Mouse (Mus musculus) R1 (cell line): ENCODE results near the gene Zfp217.
A peak's percentile ranks its signal among the peaks of the same experiment; 100 is the strongest.

Experiments
- DNase-seq: peaks from one replicate; pipeline ENCODE4 v3.0.0-alpha.2; 2018; ENCODE audit warnings: low read depth, low spot score

Gene Zfp217

DNA sequence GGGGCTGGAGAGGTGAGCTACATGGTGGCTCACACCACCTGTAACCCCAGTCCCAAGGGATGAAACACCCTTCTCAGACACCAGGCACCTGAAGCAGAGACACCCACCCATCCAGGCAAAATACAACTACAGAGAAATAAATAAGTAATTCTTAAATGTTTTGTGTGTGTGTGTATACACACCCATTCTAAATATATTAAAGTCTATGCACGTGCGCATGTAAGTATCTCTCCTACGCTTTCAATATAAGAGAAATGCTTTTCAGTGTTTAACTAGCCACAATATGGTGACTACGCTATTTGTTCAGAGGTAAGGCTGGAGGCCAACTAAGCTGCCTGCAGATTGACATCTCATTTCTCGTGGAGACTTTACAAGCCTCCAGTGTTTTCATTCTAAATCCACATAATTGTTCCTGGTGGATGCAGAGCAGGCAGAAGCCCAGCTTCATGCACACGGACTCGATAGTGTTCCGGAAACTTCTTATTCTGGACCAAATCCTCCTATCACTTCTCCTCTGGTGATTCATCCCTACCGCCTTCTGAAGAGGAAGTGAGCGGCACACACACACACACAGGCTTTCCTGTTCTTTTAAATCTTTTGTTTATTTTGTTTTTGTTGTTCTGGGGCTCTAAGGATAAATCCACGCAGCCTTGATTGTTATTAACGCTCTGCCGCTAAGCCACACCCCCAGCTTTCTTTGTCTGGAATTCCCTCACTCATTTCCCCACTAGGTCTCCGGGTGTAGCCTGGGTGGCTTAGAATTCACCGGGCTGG, 12.1 kb upstream of the Zfp217 start:
- peak; percentile 74 for DNase-seq

DNA sequence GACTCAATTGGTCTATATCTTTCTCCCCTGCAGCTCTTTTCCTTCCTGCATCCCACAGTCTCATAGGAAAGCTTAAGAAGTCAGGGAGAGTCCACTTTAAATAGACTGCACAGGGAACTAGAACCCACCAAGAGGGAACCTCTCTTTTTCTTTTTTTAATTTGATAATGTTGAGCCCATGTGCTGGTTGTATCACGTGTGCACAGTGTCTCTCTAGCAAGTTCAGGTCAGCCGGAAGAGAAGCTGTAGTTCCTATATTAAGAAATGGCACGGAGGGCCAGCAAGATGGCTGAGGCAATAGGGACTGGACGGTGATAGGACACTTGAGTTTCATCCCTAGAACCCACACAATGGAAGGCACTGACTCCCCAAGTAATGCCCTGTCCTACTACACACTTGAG, 11.1 kb upstream of the Zfp217 start:
- no peak for DNase-seq

DNA sequence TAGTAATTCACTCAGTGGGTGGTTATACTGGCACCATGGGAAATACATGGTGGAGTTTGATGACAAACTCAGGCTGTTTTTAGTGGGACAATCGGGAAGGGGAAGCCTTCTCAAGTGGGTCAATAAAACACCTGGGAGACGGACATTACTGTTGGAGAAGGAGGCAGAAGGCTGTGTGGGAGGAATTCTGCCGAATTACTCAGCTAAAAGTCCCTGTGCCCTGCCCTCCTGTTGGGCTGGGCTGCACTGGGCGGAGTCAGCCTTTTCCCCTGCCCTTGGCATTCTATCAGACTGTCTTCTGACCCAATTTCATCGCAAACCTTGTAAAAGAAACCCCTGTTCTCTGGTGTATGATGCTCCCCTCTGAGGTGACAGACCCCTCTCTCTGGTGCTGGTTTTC, 10.3 kb upstream of the Zfp217 start:
- no peak for DNase-seq

DNA sequence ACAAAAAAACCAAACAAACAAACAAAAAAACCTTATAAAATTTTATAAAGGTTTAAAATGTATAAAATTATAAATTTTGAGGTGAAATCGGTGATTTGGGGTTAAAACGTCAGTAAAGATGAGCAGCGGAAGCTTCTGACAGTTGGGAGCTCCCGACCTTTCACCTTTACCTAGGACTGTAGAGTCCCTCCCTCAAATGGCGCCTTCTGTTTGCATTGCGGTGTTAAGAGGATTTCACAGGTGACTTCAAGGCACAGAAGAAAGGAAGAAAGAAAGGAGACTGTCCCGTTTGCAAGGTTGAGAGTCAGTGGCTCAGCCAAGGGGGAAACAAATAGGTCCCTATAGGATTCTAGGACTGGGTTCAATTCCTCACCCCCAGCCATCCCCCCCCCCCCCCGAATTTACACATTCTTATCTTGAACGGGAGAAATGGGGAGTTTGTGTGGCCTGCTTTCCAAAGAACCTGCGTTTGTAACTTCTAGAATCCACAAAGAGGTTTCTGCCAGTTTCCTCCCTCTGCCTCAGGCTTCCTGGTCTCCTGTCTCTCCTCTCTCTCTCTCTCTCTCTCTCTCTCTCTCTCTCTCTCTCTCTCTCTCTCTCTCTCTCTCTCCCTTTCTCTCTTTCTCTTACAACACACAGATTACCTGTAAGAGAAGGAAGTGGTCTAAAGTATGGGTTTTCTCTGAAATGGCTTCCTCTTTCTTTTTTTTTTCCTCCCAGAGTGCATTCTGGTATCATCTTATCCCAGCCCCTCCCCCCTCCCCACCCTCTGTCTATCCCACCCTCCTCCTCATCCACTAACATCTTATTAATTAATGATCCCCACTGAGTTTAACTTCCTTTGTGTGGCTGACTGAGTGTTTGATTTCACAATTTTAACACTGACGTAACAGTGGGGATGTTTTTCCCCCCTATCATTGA, 9.6 kb upstream of the Zfp217 start:
- DNase-seq: no peak

DNA sequence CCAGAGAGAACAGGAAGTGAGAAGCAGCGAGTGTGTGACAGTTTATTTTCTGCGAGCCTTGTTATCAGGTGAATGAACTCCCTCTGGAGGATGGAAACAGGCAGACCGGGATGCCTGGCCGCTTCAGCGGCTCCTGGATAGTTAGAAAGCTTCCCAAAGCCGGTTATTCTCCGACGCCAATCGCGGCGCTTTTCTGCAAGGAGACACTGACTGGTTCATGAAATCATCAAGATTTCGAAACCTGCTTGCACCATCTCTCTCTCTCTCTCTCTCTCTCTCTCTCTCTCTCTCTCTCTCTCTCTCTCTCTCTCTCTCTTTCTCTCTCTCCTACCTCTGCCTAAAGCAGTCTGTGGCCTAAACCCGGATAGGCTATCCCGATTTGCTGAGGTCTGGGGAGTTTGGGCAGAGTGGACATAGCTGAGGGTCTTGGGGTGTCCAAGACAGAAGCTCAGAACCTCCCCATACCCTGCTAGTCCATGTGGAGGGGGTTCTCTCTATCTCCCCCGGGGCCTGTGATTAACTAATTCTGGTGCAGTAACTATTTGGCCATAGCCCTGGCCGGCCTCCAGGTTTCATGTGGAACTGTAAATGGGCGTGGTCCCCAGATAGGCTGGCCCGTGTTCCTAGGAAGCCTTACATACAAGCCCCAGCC, 7.3 kb upstream of the Zfp217 start:
- DNase-seq: peak; percentile 59

DNA sequence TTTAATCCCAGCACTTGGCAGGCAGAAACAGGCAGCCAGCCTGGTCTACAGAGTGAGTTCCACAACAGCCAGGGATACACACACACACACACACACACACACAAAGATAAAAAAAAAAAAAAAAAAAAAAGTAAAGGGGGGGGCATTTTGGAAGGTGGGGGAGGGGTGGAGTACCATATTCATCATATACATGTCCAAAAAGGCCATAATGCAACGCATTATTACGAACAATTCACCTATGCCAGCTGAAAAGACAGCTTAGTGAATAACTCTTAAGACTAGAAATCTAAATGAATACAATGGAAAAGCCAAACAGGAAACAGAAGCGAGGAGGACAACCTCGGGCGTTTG, 6.8 kb upstream of the Zfp217 start:
- no peak for DNase-seq

DNA sequence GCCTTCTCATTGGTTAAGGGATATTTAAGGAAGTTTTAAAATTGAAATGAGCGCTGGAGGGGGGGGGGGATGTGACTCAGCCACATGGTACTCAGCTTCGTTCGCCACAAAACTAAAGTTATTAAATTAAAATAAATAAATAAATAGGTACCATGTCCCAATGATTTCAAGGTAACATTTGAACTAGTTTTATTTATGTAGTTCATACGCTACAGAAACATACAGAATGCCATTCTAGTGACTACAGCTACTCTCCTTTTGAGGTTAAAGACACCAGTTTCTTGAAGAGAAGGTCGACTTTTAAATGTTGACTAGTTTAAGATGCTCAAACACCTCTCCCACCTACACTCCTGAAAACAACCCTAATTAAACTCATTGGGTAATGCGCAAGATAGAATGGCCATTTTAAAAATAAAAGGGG, 6.4 kb upstream of the Zfp217 start:
- no peak for DNase-seq

DNA sequence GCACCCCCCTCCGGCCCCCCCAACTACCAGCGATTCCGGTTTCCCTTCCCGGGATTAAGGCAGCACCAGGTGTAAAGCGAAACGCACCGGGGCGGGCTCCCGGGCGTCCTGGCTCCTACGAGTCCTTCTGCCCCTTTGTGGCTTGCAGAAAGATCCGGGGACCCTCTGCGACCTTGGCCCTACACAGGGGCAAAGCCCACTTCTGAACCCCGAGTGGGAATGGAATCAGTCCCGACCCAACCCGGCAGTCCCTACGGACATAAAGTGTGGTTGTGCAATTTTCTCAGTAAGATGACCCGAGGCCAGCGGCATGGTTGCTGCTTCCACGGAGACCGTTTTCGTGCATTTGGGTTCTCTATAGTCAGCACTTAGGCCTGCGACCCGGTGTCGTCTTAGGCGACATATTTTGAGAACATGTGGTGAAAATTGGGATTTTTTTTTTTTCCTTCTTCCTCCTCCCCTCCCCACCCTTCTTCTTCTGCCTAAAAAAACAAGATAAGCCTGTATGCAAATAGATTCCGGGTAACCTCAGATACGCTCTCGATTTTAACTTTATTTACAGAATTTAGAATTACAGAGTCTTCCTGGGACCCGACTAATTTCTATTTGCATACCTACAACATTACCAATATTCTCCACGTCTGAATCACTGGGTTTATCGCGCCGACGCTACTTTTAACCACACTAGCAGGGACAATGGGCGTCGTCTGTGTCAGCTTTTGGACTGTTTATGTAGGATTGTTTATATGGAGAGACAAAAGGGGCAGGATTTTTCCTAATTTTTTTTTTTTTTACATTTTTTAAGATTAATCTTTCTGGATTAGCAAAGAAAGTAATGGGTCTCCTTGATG, 5.7 kb upstream of the Zfp217 start:
- peak; percentile 26 for DNase-seq

DNA sequence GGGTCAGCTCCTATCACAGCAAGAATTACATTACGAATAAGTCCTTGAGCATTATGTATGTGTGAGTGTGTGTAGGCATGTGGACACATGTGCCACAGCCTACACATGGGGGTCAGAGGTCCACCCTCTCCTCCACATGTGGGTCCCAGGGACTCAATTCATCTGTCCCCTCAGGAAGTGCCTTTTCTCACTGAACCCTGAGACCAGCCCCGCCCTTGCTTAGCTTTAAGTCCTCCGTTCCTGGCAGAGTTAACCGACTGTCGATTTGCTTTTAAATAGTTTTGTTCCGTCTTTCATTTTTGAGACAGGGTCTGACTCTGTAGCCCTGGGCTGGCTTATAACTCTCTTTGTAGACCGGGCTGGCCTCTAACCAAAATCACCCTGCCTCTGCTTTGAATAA, 5.0 kb upstream of the Zfp217 start:
- no peak for DNase-seq

DNA sequence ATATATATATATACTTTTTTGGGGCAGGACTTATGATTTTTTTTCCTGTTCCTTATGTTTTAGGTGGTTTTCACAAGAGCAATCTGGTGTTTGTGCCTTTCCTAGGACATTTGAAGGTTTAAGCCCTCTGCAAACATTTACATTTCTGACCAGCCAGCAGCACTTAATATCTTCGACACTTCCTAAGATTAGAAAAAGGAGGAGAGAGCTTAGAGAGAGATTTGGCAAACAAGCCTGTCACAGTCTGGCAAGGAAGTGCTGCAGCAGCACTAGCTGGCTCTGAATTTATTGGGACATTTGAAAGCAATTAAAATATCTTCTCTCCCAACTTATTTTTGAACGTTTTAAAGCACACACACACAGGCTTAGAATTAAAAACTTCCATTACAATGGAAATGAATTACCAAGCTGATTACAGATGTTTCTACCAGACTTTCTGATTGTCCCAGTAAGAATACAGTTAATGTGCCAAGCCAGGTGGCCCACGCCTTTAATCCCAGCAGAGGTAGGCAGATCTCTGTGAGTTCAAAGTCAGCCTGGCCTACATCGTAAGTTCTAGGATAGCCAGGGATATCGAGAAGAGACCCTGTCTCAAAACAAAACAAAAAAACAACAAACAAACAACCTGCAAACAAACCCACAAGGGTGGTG, 4.3 kb upstream of the Zfp217 start:
- DNase-seq: no peak

DNA sequence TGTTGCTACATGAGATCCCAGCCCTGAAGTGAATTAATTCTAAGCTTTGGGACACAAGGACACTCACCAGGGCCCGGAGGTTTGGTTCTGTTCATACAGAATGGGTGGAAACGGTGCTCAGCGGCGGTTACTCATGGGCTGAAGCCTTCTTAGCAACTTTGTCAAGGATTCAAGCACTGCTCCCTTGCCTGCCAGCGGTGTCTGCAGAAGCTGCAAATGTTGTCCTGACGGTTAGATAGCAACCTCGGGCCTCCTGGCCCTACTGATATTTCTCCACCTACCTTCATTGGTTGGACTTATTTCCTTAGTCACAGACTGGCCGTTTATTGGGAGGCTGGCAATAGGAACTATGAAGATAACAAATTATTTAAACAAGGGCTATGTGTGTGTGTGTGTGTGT, 3.6 kb upstream of the Zfp217 start:
- DNase-seq: no peak

DNA sequence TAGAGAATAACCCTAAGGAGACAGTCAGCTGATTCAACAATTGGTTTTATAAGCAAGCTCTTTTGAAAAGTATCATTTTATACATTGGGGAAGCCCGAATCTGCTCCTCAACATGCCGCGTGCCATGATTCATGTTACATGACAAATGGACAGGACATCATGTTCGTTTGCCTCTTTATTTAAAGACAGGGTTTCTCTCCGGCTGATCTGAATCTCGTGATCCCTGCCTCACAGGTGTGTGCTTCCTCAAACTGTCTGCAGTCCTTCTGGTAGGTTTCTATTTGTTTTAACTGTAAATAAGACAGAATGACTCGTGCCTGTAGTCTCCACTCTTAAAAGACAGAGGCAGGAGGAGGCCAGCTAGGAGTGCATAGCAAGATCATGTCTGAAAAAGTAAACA, 925 bp upstream of the Zfp217 start:
- DNase-seq: no peak

DNA sequence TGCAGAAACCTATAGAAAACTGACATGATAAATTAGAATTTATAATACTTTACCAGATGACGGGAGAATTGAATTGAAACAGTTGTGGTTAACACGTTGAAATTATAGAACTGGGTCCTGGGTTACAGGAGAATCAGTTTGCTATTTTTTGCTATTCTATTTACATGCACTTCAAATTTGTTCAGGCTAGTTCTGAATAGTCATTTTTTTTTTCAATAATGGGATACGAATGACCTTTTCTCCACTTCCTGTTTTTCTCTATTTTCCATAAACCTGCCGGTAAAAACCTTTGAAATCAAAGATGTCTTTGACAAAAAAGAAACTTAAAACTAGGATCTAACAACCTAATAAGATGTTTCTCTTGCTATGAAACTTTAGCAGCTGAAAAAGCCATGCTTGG, 733 bp downstream of the Zfp217 start:
- DNase-seq: no peak

DNA sequence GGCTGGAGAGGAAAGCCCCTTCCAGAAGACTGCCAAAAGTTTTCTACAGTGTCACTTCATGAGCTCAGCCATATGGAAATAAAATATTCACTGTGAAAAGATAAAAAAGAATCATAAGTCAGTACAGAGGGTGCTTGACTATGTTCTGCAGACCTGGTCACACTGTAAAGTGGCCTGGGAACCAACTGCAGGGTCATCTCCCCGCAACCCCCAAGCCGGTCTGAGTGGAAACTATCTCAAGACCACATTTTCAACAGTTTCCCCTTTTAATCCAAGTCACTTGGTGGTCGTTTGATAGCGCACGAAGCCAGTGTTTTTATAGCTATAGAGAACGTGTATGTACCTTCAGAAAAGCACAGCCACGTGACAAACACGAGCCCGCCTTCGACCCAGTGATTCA, 3.6 kb downstream of the Zfp217 start:
- DNase-seq: no peak

DNA sequence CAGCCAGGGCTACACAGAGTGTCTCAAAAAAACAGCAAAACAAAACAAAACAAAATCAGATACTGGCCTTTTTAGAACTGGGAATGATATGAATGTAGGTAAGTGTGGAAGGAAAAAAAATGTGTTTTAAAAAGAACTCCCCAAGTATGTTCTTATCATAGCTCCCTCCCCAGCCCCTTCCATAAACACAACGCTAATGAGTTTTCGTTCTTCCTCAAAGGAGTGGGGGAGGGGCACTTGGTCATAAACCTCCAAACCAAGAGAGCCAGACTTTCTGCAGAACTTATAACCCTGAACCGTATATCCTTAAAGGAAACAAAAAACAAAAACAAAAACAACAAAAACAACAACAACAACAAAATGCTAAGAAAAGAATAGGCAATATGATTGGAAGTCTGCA, 4.0 kb downstream of the Zfp217 start:
- DNase-seq: no peak

DNA sequence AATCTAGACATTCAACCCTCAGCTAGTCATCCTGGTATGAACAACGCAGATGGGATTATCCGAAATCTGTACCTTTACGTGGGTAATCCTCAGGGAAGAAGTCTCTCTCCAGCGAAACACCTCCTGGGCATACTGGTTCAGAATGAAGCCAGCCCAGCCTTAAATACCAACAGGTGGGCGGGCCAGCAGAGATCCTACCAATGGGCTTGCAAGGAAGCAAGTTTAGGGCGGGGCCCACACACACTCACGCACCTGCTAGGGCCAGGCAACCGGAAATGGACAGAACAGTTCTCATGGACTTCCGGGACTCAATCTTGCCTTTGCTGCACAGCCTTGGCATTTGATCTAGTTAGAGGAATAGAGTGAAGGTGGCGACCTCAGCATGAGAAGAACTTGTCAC, 5.4 kb downstream of the Zfp217 start:
- peak; percentile 88 for DNase-seq

DNA sequence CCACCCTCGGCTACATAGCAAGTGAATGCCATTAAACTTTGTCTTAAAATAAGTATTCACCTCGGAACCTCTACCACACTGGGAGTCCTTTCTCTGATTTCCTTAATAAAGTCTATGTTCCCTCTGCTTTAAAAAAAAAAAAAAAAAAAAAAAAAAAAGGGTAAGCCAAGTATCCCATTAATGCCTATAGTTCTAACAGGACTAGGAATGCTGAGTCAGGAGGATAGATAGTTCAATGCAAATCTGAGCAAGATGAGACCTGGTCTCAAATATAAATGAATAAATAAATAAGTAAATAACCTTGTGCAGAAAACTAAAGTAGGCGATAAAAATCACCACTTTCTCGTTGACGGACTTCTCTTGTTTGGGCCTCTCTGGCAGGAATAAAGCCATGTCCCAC, 6.4 kb downstream of the Zfp217 start:
- no peak for DNase-seq

DNA sequence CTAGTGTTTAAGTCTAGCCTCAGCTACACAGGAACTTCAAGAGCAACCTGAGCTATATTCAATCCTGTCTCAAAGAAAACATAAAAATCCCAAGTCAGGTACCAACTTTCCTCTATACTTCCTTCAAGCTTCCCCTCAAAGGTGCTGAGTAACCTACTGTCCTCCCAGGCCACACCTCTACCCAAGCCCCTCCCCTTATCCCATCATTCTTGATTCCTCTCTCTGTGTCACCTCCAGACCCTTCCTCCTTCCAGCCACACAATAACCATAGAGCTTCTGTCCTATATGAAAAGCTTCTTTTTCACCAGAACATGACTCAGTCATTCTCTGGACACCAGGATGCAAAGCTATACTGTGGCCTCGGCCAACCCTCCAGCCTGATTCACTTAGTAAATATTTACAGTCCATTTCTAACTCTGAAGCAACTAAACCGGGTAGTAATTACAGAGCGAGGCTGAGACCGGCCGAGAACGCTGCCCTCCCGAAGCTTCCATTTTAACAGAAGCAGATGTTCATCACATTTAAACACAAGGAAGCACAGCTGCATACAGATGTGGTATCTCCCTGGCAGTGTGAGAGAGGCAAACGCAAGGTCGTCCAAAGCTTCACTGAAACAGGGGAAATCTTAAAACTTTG, 8.4 kb downstream of the Zfp217 start:
- peak; percentile 89 for DNase-seq

DNA sequence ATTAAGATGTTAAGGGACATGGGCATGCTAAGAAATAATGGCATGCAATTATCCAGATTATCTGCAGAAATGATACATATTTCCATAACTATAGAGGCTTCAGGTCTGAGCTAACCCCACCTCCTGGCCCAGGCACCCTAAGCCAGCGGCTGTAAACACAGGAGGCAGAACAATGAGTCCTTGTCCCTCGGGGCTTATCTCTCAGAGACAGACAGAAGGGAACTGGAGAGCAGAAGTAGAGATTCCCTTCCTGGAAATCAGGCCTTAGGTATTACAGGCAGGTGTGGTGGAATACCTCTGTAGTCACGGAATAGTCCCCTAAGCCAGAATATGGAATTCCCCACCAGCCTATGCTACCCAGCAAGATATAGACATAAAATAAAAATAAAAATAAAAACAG, 11.0 kb downstream of the Zfp217 start:
- DNase-seq: no peak

DNA sequence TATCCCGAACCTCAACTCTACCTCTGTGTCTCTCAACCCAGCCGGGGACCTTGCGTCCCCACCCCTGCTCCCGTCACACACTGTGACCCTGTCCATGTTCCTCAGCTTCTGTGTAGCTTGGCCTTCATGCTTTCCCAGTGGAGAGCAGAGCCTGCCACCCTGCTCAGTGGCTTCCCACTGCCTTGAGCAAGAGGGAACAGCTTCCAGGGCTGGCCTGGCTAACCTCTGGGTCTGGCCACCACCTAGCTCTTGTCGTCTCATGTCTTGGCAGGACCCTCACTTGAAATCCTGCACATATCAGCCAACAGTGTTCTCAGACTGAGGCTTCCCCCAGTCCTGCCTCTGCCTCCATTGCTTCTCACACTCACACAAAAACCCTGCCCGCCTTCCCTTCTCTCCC, 12.1 kb downstream of the Zfp217 start:
- DNase-seq: no peak
